Mouse (Mus musculus): Measurements from ENCODE around the gene Hip1. TPM values are rescaled to one million over a fixed set of nuclear protein-coding genes. Genes with fewer than 3 reads are reported as not detected.
"Not testable (repeated sequence)": the region's sequence is repeated elsewhere in the genome, so short reads cannot be mapped to it uniquely, and the experiment has no call there.

Gene Hip1
- total RNA-seq, 2 experiments from 2014 or later: 54.1 to 58.9 TPM

DNA sequence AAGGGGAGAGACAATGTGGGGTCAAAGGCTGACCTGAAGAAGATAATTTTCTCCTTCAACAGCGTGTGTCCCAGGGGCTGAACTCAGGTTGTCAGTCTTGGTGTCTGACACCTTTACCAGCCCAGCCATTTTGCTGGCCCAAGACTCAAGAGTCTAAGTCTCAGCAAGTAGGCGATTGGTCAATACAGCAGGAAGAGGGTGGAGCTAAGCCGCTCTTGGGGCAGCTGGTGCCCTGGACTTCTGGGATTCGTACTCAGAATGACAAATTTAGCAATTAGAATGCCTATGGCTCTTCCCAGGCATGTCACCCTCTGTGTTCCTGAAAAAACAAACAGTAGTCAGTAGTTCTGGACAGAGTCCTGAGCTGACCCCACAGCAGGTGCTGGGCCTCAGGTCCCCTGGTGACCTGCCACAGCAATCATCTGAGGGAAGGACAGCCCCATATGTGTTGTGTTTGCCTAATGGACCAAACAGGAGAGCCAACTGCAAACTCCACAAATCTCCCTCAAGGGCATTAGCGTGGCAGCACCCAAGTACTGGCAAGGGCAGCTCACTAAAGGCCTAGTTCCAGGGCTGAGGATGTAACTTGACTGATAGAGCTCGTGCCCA lies 47.5 kb downstream of the Hip1 start:
- intact Hi-C loops (cut with DNase I; ENCODE audit: low total_unique reads): no loop called here

DNA sequence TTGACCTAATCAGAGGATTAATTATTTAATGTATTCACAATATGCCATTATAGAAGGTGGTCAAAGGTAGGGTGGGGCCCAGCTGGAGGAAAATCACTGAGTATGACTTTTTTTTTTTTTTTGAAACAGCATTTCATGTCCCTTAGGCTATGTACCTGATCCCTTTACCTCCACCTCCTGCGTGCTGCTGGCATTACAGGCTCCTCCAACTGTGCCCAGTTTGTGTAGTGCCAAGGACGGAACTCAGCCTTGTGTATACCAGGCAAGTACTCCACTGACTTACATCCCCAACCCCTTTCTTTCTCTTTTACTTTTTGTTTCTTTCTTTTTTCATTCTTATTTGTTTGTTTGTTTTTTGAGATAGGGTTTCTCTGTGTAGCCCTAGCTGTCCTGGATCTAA lies 48.4 kb downstream of the Hip1 start:
- DNase-seq: no peak
- intact Hi-C loops (cut with DNase I; ENCODE audit: low total_unique reads): no loop called here

More for the DNA sequence above, 47.5 kb downstream of the Hip1 start:
- DNase-seq: peak; percentile 30

DNA sequence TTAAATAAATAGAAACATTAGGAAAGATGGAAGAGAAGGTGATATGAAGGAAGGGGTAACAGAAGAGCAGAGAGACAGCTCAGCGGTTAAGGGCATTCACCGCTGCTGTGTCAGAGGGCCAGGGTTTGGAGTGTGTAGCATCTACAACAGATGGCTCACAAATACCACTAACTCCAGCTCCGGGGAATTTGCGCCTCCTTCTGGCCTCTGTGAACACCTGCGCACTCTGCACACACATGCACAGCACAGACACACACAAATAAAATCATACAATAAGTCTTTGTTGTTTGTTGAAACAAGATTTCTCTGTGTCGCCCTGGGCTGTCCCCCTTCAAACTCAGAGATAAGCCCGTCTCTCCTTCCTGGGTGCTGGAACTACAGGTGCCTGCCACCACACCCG lies 49.4 kb downstream of the Hip1 start:
- intact Hi-C loops (cut with DNase I; ENCODE audit: low total_unique reads): no loop called here
- no peak for DNase-seq

DNA sequence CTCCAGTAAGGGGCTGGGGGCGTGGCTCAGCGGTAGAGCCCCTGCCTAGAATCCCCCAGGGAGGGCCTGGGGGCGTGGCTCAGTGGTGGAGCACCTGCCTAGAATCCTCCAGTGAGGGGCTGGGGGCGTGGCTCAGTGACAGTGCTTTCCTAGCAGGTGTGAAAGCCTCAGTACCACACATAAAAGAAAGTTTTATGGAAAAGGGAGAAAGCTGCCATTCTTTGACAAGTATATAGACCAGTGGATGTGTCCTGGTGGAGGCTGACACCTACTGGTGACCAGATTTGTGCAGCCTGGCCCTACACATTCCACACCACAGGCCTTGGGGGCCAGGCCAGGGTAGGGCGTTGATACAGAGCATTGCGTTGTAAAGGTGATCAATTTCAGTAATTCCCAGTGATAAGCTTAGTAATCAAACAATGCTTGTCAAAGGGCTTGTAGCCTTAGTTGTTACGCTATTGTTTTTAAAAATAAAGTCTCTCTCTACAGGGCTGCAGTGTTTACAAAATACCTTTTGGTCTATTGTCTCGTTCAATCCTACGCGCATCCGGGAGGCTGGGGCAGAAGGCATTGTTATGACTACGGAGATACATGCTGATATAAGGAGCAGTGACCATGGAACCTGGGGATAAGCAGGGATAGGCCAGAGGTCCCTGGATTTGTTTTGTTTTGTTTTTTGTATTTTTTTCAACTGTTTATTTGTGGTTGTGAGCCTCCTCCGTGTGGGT lies 50.6 kb downstream of the Hip1 start:
- DNase-seq: peak; percentile 28
- intact Hi-C loops (cut with DNase I; ENCODE audit: low total_unique reads): no loop called here

DNA sequence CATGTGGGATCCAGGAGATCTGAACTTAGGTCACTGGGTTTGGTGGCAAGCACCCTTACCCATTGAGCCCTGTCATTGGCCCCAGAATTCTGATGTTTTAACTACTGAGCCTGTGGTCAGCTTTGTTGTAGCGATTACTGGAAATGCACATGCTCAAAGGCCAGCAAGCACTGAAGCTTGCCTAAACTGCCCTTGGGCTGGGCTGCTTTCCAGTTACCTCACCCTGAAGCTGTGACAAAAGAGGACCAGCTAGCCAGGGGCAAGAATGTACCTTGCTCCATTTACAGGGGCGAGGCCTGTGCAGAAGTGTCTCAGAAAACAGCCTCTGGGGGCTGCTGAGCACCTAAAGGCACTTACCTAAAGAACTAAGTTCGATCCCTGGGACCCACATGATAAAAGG lies 51.8 kb downstream of the Hip1 start:
- intact Hi-C loops (cut with DNase I; ENCODE audit: low total_unique reads): no loop called here

DNA sequence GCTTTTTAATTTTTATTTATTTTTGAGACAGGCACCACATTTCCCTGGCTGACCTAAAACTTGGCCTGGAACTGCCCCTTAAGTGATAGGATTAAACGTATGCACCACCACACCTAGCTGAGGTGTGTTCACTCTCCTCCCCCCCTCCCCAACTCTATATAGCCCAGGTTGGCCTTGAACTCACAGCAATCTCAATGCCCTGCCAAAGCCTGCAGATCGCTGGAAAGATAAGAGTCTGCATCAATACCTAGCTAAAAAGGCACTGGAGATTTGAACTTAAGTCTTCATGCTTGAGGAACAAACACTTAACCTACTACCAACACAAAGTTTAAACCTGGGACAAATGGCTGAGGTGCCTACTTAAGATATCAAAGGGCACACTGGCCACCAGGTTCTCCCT lies 52.8 kb downstream of the Hip1 start:
- no peak for DNase-seq
- intact Hi-C loops (cut with DNase I; ENCODE audit: low total_unique reads): no loop called here

More for the DNA sequence above, 51.8 kb downstream of the Hip1 start:
- DNase-seq: no peak

DNA sequence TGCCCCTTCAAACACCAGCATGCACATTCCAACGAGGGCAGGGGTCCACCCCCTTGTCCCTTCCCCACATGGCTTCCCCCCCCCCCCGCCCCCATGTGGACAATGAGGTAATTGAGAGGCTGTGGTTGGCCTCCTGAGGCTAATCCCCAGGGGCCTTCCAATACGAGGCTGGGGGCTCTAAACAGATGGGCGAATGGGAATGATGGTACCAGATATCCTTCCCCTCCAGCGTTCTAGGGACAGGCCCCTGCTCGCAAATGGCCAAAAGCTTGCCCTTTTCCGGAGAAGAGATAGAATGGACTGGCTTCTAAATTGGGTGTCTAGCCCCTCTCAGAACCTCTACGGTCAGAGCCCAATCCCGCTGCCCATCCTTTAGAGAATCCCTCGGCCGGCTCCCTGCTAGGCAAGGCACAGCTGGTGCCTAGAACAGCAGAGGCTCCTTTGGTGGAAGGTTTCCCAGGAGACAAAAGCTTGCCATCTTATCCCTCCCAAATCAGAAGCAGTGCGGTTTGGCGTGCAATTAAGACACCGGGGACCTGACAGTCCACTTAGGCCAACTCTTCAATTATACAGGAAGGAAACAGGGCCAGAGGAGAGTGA lies 55.1 kb downstream of the Hip1 start:
- intact Hi-C loops (cut with DNase I; ENCODE audit: low total_unique reads): loop anchor here (5.0 kb wide), 1 partner anchor 92 kb away; no protein-coding TSS in a partner anchor
- no peak for DNase-seq

DNA sequence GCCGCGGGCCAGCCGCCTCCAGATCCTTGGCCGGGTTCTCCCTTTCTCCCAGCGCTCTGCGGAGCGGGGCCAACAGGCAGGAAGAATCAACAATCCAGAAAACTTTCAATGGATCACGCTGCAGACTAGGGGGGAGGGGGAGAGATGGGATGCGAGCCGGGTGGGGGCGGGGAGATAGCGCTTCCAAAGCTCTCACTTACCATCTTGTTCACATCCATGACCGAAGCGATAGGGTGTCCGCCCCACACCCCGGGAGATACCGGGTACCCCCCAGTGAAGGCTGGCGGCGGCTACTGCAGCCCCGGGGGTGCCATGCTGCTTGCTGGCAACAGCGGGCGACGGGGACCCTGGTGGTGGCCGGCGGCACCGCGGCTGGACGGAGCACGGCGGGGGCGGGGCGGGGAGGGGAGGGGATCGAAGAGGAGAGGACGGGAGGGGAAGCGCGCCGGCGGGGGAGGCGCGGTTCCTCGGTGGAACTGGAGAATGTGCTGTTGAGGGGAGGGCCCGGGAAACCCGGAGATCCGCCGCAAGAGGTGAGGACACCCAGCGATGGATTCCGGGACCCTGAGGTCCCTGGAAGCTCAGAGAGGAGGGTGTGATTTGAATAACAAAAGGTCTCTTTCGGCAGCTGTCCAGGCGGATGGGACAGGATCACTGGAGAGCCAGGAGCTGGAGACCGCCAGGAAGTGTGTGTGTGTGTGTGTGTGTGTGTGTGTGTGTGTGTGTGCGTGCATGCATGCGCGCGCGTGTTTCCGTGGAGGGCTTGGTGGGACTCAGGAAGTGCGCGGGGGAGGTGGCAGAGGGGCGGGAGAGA lies 55.8 kb downstream of the Hip1 start:
- peak; percentile 74 for DNase-seq
- intact Hi-C loops (cut with DNase I; ENCODE audit: low total_unique reads): loop anchor here (5.0 kb wide), 1 partner anchor 92 kb away; no protein-coding TSS in a partner anchor

DNA sequence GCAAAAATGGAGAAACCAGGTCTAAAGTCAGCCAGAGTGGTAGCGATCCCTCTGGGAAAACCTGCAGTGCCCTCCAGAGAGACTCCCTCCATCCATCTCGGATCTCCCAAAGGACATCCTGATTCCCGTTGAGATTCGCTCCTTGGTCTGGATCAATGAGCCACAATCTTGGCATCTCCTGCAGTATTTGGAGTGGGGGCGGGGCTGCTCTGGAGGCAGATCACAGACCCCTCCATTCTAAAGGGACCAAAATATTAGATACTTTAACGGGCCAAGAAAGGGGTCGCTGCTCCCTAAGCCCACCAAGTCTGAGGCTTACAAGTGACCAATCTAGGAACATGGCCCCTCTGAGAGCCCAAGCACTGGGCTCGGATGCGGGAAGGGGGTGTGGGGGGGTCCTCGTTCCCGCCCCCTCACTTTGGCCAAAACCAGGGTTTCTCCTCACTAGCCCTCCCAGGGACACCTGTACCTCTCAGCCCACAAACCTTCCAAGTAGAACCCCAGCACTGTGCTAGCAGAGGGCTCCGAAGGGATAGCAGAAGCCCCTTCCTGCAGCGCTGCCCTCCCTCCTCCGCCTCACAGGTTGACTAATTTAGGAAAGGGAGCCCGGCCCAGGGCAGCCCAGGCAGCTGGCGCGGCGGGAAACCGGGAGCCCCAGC lies 56.6 kb downstream of the Hip1 start:
- no peak for DNase-seq
- intact Hi-C loops (cut with DNase I; ENCODE audit: low total_unique reads): loop anchor here (5.0 kb wide), 1 partner anchor 91 kb away; no protein-coding TSS in a partner anchor

DNA sequence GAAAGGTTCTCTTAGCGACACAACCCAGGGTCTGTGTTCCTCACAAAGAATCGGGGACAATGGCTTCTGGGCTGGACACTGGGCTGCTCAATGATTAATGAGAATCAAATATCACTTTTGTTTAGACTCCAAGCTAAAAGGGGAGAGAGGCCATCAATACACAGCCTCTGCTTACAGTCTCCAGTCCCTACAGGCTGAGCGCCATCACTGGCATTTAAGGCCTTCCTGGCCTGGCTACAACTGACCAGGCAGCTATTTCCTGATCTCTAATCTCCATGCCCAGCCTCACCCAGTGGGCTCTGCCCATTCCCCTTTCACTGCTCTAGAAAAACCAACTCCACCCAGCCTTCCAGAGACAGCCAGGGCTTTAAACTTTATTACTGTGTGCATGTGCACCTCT lies 59.6 kb downstream of the Hip1 start:
- no peak for DNase-seq
- intact Hi-C loops (cut with DNase I; ENCODE audit: low total_unique reads): loop anchor here (5.0 kb wide), 1 partner anchor 88 kb away; no protein-coding TSS in a partner anchor

DNA sequence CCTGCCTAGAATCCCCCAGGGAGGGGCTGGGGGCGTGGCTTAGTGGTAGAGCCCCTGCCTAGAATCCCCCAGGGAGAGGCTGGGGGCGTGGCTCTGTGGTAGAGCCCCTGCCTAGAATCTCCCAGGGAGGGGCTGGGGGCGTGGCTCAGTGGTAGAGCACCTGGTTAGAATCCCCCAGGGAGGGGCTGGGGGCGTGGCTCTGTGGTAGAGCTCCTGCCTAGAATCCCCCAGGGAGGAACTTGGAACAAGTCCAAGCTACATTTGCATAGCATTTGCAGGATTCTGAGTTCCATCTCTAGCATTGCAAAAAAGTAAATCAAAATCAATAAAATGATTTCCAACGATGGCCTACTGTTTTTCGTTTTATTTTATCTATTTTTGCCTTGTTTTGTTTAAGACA lies 61.1 kb downstream of the Hip1 start:
- DNase-seq; intact Hi-C loops (cut with DNase I; ENCODE audit: low total_unique reads): not testable (repeated sequence)

DNA sequence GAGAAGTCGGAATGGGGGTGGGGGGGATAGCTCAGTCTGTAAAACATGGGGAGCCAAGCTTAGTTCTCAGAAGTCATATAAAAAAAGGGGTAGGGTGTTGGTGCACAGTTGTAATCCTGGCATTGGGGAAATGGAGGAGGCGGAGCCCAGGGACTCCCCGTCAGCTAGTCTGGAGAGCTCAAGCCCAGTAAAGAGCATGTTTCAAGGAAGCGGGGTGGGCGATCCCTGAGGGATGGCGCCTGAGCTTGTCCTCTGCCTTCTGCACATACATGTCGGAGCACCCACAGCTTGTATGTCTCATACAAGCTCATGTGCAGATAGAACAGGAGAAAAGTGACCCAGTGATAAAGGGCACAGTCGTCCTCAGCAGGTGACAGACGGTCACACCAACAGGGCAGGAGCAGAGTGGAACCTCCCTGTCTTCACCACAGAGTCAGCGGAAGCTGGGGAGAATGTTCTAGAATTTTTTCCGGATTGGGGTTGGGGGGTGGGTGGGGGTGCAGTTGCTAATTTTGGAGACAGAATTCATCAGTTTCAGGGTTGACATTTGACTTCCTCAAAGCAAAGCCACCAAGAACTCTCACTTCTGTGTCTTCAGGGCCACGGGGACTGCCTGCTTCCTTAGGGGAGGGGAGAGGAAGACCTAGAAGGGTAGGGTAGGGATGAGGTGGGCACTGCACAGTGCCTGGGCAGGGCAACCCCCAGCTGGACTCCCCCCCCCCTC lies 65.9 kb downstream of the Hip1 start:
- intact Hi-C loops (cut with DNase I; ENCODE audit: low total_unique reads): no loop called here
- DNase-seq: no peak

DNA sequence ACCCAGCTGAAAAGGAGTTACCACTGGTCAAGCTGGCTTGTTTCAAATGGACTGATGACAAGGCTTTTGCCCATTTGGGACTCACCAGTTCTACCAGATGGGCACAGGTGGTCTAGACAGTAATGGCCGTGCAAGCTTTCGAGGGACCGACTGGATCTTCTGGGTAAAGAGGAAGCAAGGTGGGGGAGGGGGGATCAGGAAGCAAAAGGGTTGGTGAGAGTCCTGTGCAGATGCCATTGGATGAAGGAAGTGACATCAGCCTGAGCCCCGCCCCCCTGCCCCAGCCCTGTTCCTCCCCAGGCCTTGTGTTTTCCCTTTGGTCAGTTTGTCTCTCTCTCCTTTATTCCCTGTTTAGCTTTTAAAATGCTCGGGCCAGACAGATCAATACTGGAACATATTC lies 68.7 kb downstream of the Hip1 start:
- DNase-seq: no peak
- intact Hi-C loops (cut with DNase I; ENCODE audit: low total_unique reads): no loop called here

DNA sequence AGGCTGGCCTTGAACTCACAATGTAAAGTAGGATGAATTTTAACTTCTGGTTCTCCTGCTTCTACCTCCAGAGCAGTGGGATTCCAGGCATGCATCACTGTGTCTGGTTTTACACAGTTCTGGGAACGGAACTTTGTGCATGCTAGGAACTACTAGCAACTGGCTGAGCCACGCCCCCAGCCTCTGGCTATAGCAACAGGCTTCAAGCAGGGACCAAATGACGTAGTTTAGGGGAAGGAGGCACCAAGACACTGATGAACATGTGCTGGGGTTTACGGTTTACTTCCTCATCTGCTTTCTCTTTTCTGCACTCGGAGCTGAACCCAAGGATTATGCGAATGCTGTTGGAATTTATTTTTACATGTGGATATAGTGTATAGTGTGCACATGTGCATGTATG lies 72.5 kb downstream of the Hip1 start:
- no peak for DNase-seq

DNA sequence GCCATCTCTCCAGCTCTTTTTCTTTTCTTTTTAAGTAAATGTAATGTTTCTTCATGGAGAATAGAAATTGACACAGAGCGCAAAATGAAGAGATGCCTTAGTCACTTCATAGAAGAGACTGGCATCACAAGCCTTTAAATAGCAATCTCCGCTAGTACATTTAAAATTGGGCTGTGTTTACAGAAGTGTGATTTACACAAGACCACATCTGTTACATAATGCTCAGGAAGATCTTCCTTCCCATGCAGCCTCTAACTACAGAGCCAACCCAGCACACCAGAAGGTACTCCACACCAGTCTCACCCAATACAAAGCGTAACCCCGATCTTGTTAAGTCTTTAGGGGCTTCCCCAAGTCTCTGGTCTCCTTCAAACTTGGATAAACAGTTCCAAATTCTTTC lies 73.2 kb downstream of the Hip1 start:
- intact Hi-C loops (cut with DNase I; ENCODE audit: low total_unique reads): no loop called here
- DNase-seq: no peak

More for the DNA sequence above, 72.5 kb downstream of the Hip1 start:
- intact Hi-C loops (cut with DNase I; ENCODE audit: low total_unique reads): no loop called here

DNA sequence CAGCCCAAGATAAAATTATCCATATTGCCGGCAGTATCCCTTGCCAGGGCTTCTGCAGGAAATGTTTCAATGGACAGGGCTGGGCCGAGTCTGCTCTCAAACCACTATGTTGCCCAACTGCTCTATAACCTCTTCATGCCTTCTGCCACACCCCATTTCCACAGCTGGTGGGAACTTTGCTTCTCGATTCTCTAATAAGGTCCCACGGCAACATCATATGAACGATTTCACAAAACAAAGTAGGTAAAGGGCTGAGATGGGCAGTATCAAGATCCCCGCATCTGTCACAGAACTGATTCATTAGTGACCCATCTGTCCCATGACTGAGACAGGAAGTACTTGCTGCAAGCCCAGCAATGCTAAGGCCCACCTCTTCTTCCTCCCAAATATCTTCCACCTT lies 76.6 kb downstream of the Hip1 start:
- DNase-seq: no peak
- intact Hi-C loops (cut with DNase I; ENCODE audit: low total_unique reads): no loop called here

DNA sequence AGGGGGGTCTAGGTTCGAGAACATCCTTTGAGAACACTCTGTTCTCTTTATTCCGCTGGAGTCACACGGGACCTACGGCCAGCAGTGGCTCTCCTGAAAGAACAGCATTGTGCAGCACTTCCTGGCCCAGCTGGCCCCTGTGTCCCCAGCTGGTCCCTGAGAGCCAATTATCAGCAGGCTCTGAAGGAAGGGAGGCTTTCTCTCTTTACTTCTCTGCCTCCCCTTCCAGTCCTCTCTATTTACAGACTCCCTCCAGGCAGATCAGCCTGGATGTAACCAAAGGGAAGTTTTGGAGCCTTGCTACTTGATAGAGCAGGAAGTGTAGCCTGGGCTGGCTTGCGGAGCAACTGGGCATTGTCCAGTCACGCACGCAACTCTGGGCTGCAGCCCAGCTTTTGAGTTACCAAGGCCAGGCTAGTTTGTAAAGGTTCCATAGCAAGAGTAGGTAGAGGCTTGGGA lies 79.1 kb downstream of the Hip1 start:
- peak; percentile 53 for DNase-seq
- intact Hi-C loops (cut with DNase I; ENCODE audit: low total_unique reads): no loop called here

DNA sequence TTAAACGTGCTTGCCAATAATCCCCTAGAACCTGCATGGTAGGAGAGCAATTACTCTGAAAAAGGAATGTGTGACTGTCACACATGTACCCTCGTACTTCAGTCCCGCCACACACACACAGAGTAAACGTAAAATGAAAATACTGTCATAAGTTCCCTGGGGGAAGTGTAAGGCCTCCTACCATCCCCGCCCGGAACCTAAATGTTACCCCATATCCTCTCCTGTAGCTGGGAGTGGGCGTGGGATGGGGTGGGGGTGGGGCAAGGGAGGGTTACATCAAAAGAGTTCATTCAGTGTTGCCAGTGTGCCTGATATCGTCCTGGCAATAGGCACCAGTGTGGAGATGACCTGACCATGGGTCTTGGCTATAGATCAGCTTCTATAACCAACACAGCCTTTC lies 81.5 kb downstream of the Hip1 start:
- DNase-seq: no peak
- intact Hi-C loops (cut with DNase I; ENCODE audit: low total_unique reads): no loop called here

DNA sequence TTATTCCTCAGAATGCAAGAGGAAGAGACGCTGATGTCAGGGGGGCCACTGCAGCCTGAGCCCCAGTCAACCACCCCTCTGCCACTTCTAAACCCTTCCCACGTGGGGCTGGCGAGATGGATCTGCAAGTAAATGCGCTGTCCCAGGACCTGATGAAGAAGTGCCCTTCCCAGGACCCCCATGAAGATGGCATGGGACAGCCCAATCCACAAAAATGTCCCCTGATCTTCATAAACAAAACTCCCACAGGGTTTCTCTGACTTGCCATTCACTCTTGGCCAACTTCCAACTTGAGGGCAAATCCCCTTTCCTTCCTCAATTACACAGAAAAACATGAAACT lies 84.1 kb downstream of the Hip1 start:
- intact Hi-C loops (cut with DNase I; ENCODE audit: low total_unique reads): no loop called here
- no peak for DNase-seq

Measured in gastrocnemius, postnatal 14 days (tissue).